Mouse (Mus musculus) neural tube, embryonic 14.5 days (tissue): ENCODE data around the gene Dnajc8. TPM values are rescaled to one million over a fixed set of nuclear protein-coding genes. Genes with fewer than 3 reads are reported as not detected.
"Not testable (repeated sequence)": the region's sequence is repeated elsewhere in the genome, so short reads cannot be mapped to it uniquely, and the experiment has no call there.

Source experiments
- ATAC-seq: fragments of 200-750 bp; cut with Nextera tagmentation; 2 replicates; pipeline ENCODE4 v1.8.0; 2017; ENCODE audit warnings: low read depth, mild to moderate bottlenecking, moderate TSS enrichment, moderate library complexity
- H3K27ac ChIP-seq: fragments of 300-500 bp; sonication (generic); 2 replicates; pipeline ENCODE4 v1.5.1; 2014; ENCODE audit warnings: low read depth, mild to moderate bottlenecking, control low read depth, low read length, moderate library complexity, mixed read lengths
- H3K27me3 ChIP-seq: fragments of 300-500 bp; sonication (generic); 2 replicates; pipeline ENCODE4 v1.6.1; 2014; ENCODE audit warnings: low read length; ENCODE audit not compliant: control insufficient read depth, insufficient read depth
- H3K36me3 ChIP-seq: fragments of 300-500 bp; sonication (generic); 2 replicates; pipeline ENCODE4 v1.6.1; 2014; ENCODE audit warnings: low read length, mixed read lengths; ENCODE audit not compliant: control insufficient read depth, insufficient read depth
- H3K4me1 ChIP-seq: fragments of 300-500 bp; sonication (generic); 2 replicates; pipeline ENCODE4 v1.6.1; 2014; ENCODE audit warnings: low read length; ENCODE audit not compliant: control insufficient read depth, insufficient read depth
- H3K4me2 ChIP-seq: fragments of 300-500 bp; sonication (generic); 2 replicates; pipeline ENCODE4 v1.6.1; 2014; ENCODE audit warnings: mild to moderate bottlenecking, low read depth, low read length, control low read depth
- H3K4me3 ChIP-seq: fragments of 300-500 bp; sonication (generic); 2 replicates; pipeline ENCODE4 v1.5.1; 2014; ENCODE audit warnings: low read depth, low read length, control low read depth, mixed read lengths
- H3K9ac ChIP-seq: fragments of 300-500 bp; sonication (generic); replicated peaks from 2 replicates; pipeline ENCODE4 v1.6.1; 2014; ENCODE audit warnings: low read depth, mild to moderate bottlenecking, control low read depth, low read length, mixed read lengths
- H3K9me3 ChIP-seq: fragments of 300-500 bp; sonication (generic); 2 replicates; pipeline ENCODE4 v1.6.1; 2016; ENCODE audit warnings: low read length; ENCODE audit not compliant: control insufficient read depth
- WGBS: fragments of 180-500 bp; shearing (Covaris S2); extraction: QIAGEN DNeasy Blood & Tissue Kit; methylation state at CpG from one replicate; pipeline ENCODE4 v1.1.7; 2014; 5-methylcytosine and 5-hydroxymethylcytosine counted together
- polyA plus RNA-seq: library from polyadenylated mRNA; unstranded; fragments of >200 nt; fragmentation: Nextera tagmentation; extraction: Ambion mirVana; gene quantifications from 2 replicates; pipeline ENCODE4 v1.2.1, GENCODE M21; 2014

Dnajc8 gene
- polyA plus RNA-seq, 1 experiment from 2014 or later: 146 TPM

- Histone ChIP-seq H3K9me3 (no peaks in the 10 kb centered on the region), H3K4me3 (no peak overlapping the region), H3K9ac (no peak overlapping the region), H3K36me3 (peaks cover 59% of the 10 kb centered on the region), H3K4me2 (no peak overlapping the region), H3K27me3 (no peaks in the 10 kb centered on the region), H3K27ac (no peak overlapping the region), H3K4me1 (no peaks in the 10 kb centered on the region)
- 45% methylated on average over 8 of the region's 8 CpGs for WGBS
- no peak for ATAC-seq
Measured at GRCm38 (mm10) chr4:132545851-132546250, 10.5 kb downstream of the Dnajc8 start.

- H3K9ac ChIP-seq: no peak overlapping the region
- H3K4me2 ChIP-seq: no peak overlapping the region
- no peaks in the 10 kb centered on the region for H3K9me3 ChIP-seq
- no peak for ATAC-seq
- H3K27me3 ChIP-seq: no peaks in the 10 kb centered on the region
- no peak overlapping the region for H3K27ac ChIP-seq
- H3K36me3 ChIP-seq: peaks cover 33% of the 10 kb centered on the region
- WGBS: 70% methylated on average over 5 of the region's 5 CpGs
- H3K4me3 ChIP-seq: no peak overlapping the region
- H3K4me1 ChIP-seq: no peaks in the 10 kb centered on the region
Measured at GRCm38 (mm10) chr4:132554221-132554620, 18.9 kb downstream of the Dnajc8 start.

- 86% methylated on average over 8 of the region's 8 CpGs for WGBS
- Histone ChIP-seq H3K4me1 (no peaks in the 10 kb centered on the region), H3K4me2 (no peak overlapping the region), H3K9me3 (no peaks in the 10 kb centered on the region), H3K36me3 (peaks cover 28% of the 10 kb centered on the region), H3K27me3 (no peaks in the 10 kb centered on the region), H3K27ac (no peak overlapping the region), H3K9ac (no peak overlapping the region), H3K4me3 (no peak overlapping the region)
- no peak for ATAC-seq
Measured at GRCm38 (mm10) chr4:132554653-132555052, 19.3 kb downstream of the Dnajc8 start.

DNA sequence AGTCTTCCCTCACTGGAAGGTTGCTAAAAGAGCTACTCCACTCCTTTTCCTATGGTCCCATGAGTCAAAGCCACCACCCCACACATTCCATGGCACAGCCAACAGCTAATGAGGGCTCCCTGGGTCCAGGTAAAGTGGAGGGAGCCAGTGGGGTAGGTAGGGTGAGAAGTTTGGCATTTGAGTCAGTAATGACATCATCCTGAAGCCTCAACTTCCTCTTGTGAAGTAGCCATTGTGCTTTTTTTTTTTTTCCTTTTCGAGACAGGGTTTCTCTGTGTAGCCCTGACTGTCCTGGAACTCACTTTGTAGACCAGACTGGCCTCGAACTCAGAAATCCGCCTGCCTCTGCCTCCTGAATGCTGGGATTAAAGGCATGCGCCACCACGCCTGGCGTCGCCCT is 20.2 kb downstream of the Dnajc8 start:
- not testable (repeated sequence) for H3K27ac ChIP-seq, ATAC-seq, H3K9me3 ChIP-seq, H3K9ac ChIP-seq, H3K4me2 ChIP-seq, H3K4me1 ChIP-seq, H3K27me3 ChIP-seq, H3K4me3 ChIP-seq
- H3K36me3 ChIP-seq: peaks cover 25% of the 10 kb centered on the region
- WGBS: 89% methylated on average over 7 of the region's 7 CpGs

DNA sequence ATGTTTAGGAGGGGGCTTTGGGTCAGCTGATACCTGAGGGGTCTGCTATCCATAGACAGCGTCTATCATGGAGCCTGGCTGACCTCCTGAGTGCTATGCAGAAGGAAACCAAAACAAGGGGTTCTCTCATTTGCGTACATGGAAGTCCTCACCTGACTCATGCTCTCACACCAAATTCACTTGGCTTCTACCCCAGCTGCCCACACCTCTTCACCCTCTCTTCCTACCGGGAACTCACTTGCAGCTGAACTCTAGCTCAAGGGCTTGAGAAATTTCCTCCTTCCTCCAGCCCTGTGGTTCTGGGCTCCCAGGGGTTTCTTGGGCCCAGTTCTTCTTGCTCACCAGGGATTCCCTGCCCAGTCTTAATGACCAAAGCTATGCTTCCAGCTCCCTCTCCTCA is 27.9 kb downstream of the Dnajc8 start:
- WGBS: 82% methylated on average over 3 of the region's 3 CpGs
- Histone ChIP-seq H3K27ac (no peak overlapping the region), H3K36me3 (no peaks in the 10 kb centered on the region), H3K4me3 (no peak overlapping the region), H3K9ac (no peak overlapping the region), H3K4me2 (no peak overlapping the region), H3K27me3 (no peaks in the 10 kb centered on the region), H3K9me3 (no peaks in the 10 kb centered on the region), H3K4me1 (no peaks in the 10 kb centered on the region)
- no peak for ATAC-seq

DNA sequence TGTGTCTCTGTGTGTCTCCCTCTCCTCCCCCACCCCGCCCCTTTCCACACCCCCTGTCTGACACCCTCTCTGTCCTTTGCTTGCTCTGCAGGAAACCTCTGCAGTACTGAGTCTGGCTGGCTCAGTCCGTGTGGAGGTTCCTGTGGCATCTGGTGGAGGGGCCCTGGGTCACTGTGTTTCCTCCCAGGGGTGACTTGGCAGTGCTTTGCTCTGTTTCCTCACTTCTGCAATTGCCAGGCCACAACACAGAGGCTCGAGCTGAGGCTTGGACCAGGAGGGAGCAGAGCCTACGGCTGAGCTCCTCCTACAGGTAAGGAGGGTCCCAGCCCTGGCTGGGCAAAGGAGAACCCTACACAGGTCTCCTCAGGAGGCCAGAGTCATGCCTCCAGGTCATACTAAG is 28.6 kb downstream of the Dnajc8 start, which contains the start of gene Ptafr:
Gene Ptafr, plus strand, starts transcription at position 103 of the 400 bp plus-strand sequence.
- WGBS: 53% methylated on average over 4 of the region's 4 CpGs
- no peak for ATAC-seq
- Histone ChIP-seq H3K9ac (no peak within 1 kb of the TSS), H3K4me3 (no peak within 1 kb of the TSS), H3K27me3 (no peaks in the 10 kb centered on the region), H3K27ac (no peak within 1 kb of the TSS), H3K36me3 (no peaks in the 10 kb centered on the region), H3K9me3 (no peaks in the 10 kb centered on the region), H3K4me2 (no peak within 1 kb of the TSS), H3K4me1 (no peaks in the 10 kb centered on the region)

DNA sequence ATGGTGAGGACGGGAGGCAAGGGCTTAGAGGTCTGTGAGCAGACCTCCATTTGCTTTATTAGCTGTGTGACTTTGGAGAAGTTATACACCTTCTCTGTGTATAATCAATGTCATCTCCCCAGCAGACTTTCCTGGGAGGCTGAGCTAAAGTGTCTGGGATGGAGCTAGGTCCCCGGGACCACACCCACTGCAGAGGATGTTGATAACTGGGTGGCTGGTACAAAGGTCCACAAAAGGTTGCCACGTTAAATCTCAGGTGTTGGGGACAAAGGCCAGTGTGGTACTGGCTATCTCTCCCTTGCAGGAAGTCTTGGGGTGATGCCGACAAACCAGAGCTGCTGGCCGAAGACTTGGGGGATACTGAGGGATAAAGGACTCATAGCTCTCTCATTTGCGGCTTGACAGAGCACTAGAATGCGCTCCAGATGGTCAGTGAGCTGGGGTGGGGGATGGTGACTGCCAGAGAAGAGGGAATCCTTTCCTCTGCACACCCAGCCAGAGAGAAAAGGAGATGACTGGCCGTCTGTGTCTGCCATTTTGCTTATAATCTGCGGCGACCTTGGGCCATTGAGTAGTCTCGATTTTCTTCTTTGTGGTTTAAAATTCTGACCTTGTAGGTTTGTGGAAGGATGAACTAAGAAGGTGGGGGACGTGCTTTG is 29.9 kb downstream of the Dnajc8 start:
- Histone ChIP-seq H3K4me3 (no peak overlapping the region), H3K36me3 (no peaks in the 10 kb centered on the region), H3K4me1 (no peaks in the 10 kb centered on the region), H3K27me3 (no peaks in the 10 kb centered on the region), H3K4me2 (no peak overlapping the region), H3K9me3 (no peaks in the 10 kb centered on the region), H3K27ac (no peak overlapping the region), H3K9ac (no peak overlapping the region)
- 79% methylated on average over 12 of the region's 12 CpGs for WGBS
- ATAC-seq: no peak

- no peak overlapping the region for H3K4me3 ChIP-seq
- no peak for ATAC-seq
Measured at GRCm38 (mm10) chr4:132567361-132567779, 32.0 kb downstream of the Dnajc8 start.

DNA sequence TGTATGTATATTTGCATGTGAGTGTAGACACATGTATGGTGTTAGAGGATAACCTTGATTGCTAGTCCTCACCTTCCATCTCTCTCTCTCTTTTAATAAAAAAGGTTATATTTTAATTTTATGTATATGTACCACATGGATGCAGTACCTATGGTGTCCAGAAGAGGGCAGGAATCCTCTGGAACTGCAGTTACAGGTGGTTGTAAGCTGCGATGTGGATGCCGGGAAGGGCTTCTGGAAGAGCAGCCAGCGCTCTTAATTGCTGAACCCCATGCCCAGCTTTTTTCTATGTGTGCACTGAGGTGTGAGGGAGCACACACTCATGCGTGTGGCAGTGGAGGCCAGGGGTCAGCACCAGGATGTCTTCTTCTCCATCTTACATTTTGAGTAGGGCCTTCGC is 33.8 kb downstream of the Dnajc8 start:
- no peak overlapping the region for H3K4me3 ChIP-seq
- WGBS: 88% methylated on average over 5 of the region's 5 CpGs
- no peak overlapping the region for H3K4me2 ChIP-seq
- H3K9ac ChIP-seq: no peak overlapping the region
- H3K4me1 ChIP-seq: no peaks in the 10 kb centered on the region
- ATAC-seq: no peak
- H3K36me3 ChIP-seq: no peaks in the 10 kb centered on the region
- no peaks in the 10 kb centered on the region for H3K9me3 ChIP-seq
- no peak overlapping the region for H3K27ac ChIP-seq
- no peaks in the 10 kb centered on the region for H3K27me3 ChIP-seq

More at GRCm38 (mm10) chr4:132567361-132567779, 32.0 kb downstream of the Dnajc8 start:
- Histone ChIP-seq H3K36me3 (no peaks in the 10 kb centered on the region), H3K4me1 (no peaks in the 10 kb centered on the region), H3K4me2 (no peak overlapping the region), H3K9me3 (no peaks in the 10 kb centered on the region), H3K9ac (no peak overlapping the region), H3K27me3 (no peaks in the 10 kb centered on the region), H3K27ac (no peak overlapping the region)
- 71% methylated on average over 9 of the region's 9 CpGs for WGBS
